Mouse (Mus musculus) embryonic facial prominence, embryonic 13.5 days (tissue): ENCODE measurements around the gene Olfr304. TPM values are rescaled to one million over a fixed set of nuclear protein-coding genes. Genes with fewer than 3 reads are reported as not detected.
"Not testable (repeated sequence)": the region's sequence is repeated elsewhere in the genome, so short reads cannot be mapped to it uniquely, and the experiment has no call there.

Experiments used
- ATAC-seq: fragments of 200-750 bp; cut with Nextera tagmentation; 2 replicates; pipeline ENCODE4 v1.8.0; 2017; ENCODE audit warnings: low read depth; ENCODE audit not compliant: insufficient number of reproducible peaks, insufficient read depth, low FRiP score, low TSS enrichment
- H3K27ac ChIP-seq: fragments of 300-500 bp; sonication (generic); 2 replicates; pipeline ENCODE4 v1.5.1; 2015; ENCODE audit warnings: moderate library complexity, mild to moderate bottlenecking, inconsistent platforms
- H3K27me3 ChIP-seq: fragments of 300-500 bp; sonication (generic); 2 replicates; pipeline ENCODE4 v1.6.1; 2015; ENCODE audit warnings: mild to moderate bottlenecking, inconsistent platforms
- H3K36me3 ChIP-seq: fragments of 300-500 bp; sonication (generic); 2 replicates; pipeline ENCODE4 v1.6.1; 2015; ENCODE audit warnings: mild to moderate bottlenecking, inconsistent platforms
- H3K4me1 ChIP-seq: fragments of 300-500 bp; sonication (generic); 2 replicates; pipeline ENCODE4 v1.6.1; 2015; ENCODE audit warnings: inconsistent platforms
- H3K4me2 ChIP-seq: fragments of 300-500 bp; sonication (generic); 2 replicates; pipeline ENCODE4 v1.6.1; 2015; ENCODE audit warnings: moderate library complexity, mild to moderate bottlenecking, inconsistent platforms
- H3K4me3 ChIP-seq: fragments of 300-500 bp; sonication (generic); 2 replicates; pipeline ENCODE4 v1.5.1; 2015; ENCODE audit warnings: mild to moderate bottlenecking, inconsistent platforms
- H3K9ac ChIP-seq: fragments of 300-500 bp; sonication (generic); 2 replicates; pipeline ENCODE4 v1.6.1; 2015; ENCODE audit warnings: mild to moderate bottlenecking, inconsistent platforms
- H3K9me3 ChIP-seq: fragments of 300-500 bp; sonication (generic); 2 replicates; pipeline ENCODE4 v1.6.1; 2016; ENCODE audit warnings: inconsistent platforms
- WGBS: fragments of 180-500 bp; shearing (Covaris S2); methylation state at CpG from one replicate; pipeline ENCODE4 v1.1.7; 2015; ENCODE audit warnings: mixed read lengths; 5-methylcytosine and 5-hydroxymethylcytosine counted together
- polyA plus RNA-seq: library from polyadenylated mRNA; unstranded; fragments of >200 nt; fragmentation: Nextera tagmentation; extraction: Ambion mirVana; gene quantifications from 2 replicates; pipeline ENCODE4 v1.2.1, GENCODE M21; 2015

Gene Olfr304
- not detected in 2 replicates for polyA plus RNA-seq

GRCm38 (mm10) chr7:86386558-86386957 is at the start of gene Olfr304:
Gene Olfr304, minus strand, starts transcription at chr7:86386658.
- Histone ChIP-seq H3K9ac (no peak within 1 kb of the TSS), H3K27ac (no peak within 1 kb of the TSS), H3K9me3 (no peaks in the 10 kb centered on the region), H3K4me2 (no peak within 1 kb of the TSS), H3K4me3 (no peak within 1 kb of the TSS), H3K27me3 (no peaks in the 10 kb centered on the region), H3K4me1 (no peaks in the 10 kb centered on the region), H3K36me3 (no peaks in the 10 kb centered on the region)
- WGBS, result 61% methylated on average over 1 of the region's 1 CpGs
- no peak for ATAC-seq

GRCm38 (mm10) chr7:86403546-86403945 is 17.1 kb upstream of the Olfr304 start, which contains the start of gene Olfr301:
Gene Olfr301, plus strand, starts transcription at chr7:86403846.
- H3K27me3 ChIP-seq, result no peaks in the 10 kb centered on the region
- WGBS, result 82% methylated on average over 2 of the region's 2 CpGs
- H3K4me3 ChIP-seq, result no peak within 1 kb of the TSS
- no peak within 1 kb of the TSS for H3K27ac ChIP-seq
- H3K9me3 ChIP-seq, result no peaks in the 10 kb centered on the region
- no peak for ATAC-seq
- no peaks in the 10 kb centered on the region for H3K4me1 ChIP-seq
- H3K4me2 ChIP-seq, result no peak within 1 kb of the TSS
- no peaks in the 10 kb centered on the region for H3K36me3 ChIP-seq
- no peak within 1 kb of the TSS for H3K9ac ChIP-seq

DNA sequence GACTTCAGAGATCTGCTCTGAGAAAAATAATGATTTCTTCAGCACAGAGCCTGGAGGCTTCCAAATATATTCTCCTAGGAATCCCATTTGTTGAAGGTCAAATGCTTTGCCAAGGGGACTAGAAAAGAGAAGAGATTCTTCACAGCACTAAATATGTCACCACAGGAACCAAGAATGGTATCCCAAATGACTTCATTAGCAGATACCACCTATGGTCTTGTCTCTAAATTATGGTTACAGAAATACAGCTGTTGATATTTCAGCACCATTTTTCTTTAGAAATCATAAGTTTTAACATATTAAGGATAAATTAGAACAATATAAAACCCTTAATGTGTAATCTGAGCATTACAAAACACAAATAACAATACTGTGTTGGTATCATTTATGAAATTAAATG is 11.2 kb upstream of the Olfr304 start, which contains the start of gene Olfr303:
Gene Olfr303, minus strand, starts transcription at position 101 of the 400 bp plus-strand sequence.
- no peaks in the 10 kb centered on the region for H3K9me3 ChIP-seq
- no peak within 1 kb of the TSS for H3K9ac ChIP-seq
- H3K4me2 ChIP-seq, result no peak within 1 kb of the TSS
- H3K27ac ChIP-seq, result no peak within 1 kb of the TSS
- H3K27me3 ChIP-seq, result no peaks in the 10 kb centered on the region
- H3K36me3 ChIP-seq, result no peaks in the 10 kb centered on the region
- no peak within 1 kb of the TSS for H3K4me3 ChIP-seq
- ATAC-seq, result no peak
- no peaks in the 10 kb centered on the region for H3K4me1 ChIP-seq

GRCm38 (mm10) chr7:86385769-86386168 is 689 bp downstream of the Olfr304 start:
- WGBS, result 65% methylated on average over 3 of the region's 3 CpGs
- H3K9ac ChIP-seq, result no peak overlapping the region
- H3K4me3 ChIP-seq, result no peak overlapping the region
- H3K36me3 ChIP-seq, result no peaks in the 10 kb centered on the region
- H3K9me3 ChIP-seq, result no peaks in the 10 kb centered on the region
- no peaks in the 10 kb centered on the region for H3K4me1 ChIP-seq
- no peak overlapping the region for H3K27ac ChIP-seq
- ATAC-seq, result no peak
- H3K4me2 ChIP-seq, result no peak overlapping the region
- H3K27me3 ChIP-seq, result no peaks in the 10 kb centered on the region

DNA sequence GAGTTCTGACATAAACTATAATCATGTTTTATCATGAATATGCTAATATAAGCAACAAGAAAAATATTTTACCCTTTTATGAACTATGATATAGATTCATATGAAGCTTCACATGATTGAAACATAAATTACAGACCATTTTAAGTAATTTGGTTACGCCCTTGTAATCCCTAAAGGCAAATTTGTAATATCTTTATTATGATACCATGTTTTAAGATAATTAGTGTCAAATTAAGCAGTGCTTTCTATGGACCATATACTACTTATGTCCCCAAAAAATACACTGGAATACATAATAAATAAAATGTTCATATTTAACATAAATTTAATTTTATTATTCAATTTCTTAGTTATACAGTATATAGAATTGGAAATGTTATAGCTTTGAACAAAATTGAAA is 19.6 kb downstream of the Olfr304 start, which contains the start of gene Olfr305:
Gene Olfr305, minus strand, starts transcription at position 101 of the 400 bp plus-strand sequence.
- no peak within 1 kb of the TSS for H3K4me3 ChIP-seq
- no peak for ATAC-seq
- WGBS, result 82% methylated on average over 1 of the region's 1 CpGs

DNA sequence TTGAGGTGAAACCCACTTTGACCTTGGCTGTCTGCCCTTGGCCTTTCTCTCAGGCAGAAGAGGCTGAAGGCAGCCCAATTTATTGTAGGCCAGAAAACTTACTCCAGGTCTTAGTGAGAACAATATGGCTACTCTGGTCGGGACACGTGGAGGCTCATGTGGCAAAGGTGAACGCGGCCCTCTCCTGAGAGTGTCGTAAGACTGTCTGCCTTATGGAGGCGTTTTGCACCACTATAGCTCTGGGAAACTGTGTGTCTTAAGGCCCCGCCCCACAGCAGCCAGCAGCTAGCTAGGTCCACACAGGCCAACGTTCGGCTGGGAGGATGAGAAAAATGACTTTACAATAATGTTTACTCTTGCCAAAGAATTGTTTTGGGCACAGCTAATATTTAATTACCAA is 40.2 kb downstream of the Olfr304 start:
- H3K27ac ChIP-seq, H3K9me3 ChIP-seq, H3K4me3 ChIP-seq, ATAC-seq, H3K4me2 ChIP-seq, H3K27me3 ChIP-seq, H3K4me1 ChIP-seq, H3K9ac ChIP-seq, H3K36me3 ChIP-seq: not testable (repeated sequence)
- 92% methylated on average over 9 of the region's 9 CpGs for WGBS

More for the DNA sequence above, 19.6 kb downstream of the Olfr304 start, which contains the start of gene Olfr305:
- Histone ChIP-seq H3K36me3 (no peaks in the 10 kb centered on the region), H3K27me3 (no peaks in the 10 kb centered on the region), H3K9me3 (no peaks in the 10 kb centered on the region), H3K27ac (no peak within 1 kb of the TSS), H3K4me1 (no peaks in the 10 kb centered on the region), H3K9ac (no peak within 1 kb of the TSS), H3K4me2 (no peak within 1 kb of the TSS)

- 0 out of 2 replicates have a peak, but pooled peaks cover 4% of the 10 kb centered on the region for H3K9me3 ChIP-seq
- no peaks in the 10 kb centered on the region for H3K4me1 ChIP-seq
- WGBS, result 64% methylated on average over 3 of the region's 3 CpGs
- no peak overlapping the region for H3K4me3 ChIP-seq
- no peak overlapping the region for H3K27ac ChIP-seq
- no peaks in the 10 kb centered on the region for H3K27me3 ChIP-seq
- H3K36me3 ChIP-seq, result no peaks in the 10 kb centered on the region
- no peak overlapping the region for H3K9ac ChIP-seq
- no peak for ATAC-seq
- H3K4me2 ChIP-seq, result no peak overlapping the region
These were observed 42.2 kb downstream of the Olfr304 start for GRCm38 (mm10) chr7:86344253-86344652.

DNA sequence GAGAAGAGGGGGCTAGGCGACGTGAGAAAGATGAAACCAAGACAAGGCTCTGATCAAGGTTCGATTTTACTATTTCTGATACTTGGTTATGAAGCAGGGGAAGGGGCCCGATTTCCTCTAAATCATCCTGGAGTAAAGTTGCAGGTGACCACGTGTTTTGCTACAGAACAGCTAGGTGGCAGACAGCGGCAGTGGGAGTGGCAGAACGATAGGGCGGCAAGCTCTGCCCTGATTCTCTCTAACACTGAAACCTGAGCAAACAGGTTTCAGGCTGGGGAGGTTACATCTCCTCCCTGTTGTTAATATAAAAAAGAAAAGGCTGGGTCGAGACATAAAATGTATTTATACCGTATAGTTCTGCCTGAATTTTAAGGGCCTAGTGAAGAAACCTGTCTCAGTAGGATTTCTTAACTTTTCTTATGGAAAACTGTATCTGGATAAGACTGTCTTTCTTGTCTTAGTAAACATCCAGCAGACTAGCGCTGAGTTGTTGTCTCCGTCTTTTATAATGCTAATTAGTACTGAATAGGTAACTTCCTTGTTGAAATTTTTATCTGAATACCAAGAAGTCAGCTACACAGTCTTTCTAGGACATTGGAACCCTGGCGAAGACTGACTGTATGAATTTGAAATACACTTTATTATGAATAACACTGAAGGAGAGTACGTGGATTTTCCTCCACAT is 43.4 kb downstream of the Olfr304 start:
- Histone ChIP-seq H3K4me3 (no peak overlapping the region), H3K27ac (no peak overlapping the region), H3K9me3 (0 out of 2 replicates have a peak, but pooled peaks cover 3% of the 10 kb centered on the region), H3K9ac (no peak overlapping the region), H3K36me3 (no peaks in the 10 kb centered on the region), H3K27me3 (no peaks in the 10 kb centered on the region), H3K4me2 (no peak overlapping the region), H3K4me1 (no peaks in the 10 kb centered on the region)
- ATAC-seq, result no peak
- 76% methylated on average over 14 of the region's 14 CpGs for WGBS

DNA sequence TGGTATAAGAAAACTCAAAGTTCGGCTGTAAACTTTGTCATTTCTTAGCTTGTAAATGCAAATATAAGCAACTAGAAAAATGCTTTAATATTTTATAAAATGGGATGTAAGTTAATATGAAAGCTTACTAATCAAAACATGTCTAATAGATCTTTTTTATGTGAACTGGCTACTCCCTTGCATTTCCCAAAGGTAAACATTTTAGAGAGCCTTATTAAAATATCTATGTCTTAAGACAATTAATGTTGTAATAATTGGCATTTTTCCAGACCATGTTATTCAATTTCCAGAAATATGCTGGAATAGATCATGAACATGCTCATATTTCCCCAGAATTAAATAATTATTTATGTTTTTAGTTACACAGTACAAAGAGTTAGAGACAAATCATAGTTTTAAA is 49.0 kb downstream of the Olfr304 start, which contains the start of gene Olfr307:
Gene Olfr307, minus strand, starts transcription at position 101 of the 400 bp plus-strand sequence.
- no peaks in the 10 kb centered on the region for H3K4me1 ChIP-seq
- WGBS, result 74% methylated on average over 1 of the region's 1 CpGs
- H3K27me3 ChIP-seq, result no peaks in the 10 kb centered on the region
- H3K4me3 ChIP-seq, result no peak within 1 kb of the TSS
- H3K9ac ChIP-seq, result no peak within 1 kb of the TSS
- H3K36me3 ChIP-seq, result no peaks in the 10 kb centered on the region
- H3K4me2 ChIP-seq, result no peak within 1 kb of the TSS
- no peaks in the 10 kb centered on the region for H3K9me3 ChIP-seq
- ATAC-seq, result no peak
- no peak within 1 kb of the TSS for H3K27ac ChIP-seq

Other genes starting within 250 kb of the Olfr304 start
- not detected in 2 replicates for gene Vmn2r75, start 214.9 kb downstream of the Olfr304 start, polyA plus RNA-seq
- gene Vmn2r76, start 140.3 kb downstream of the Olfr304 start, polyA plus RNA-seq, result not detected in 2 replicates
- gene Olfr310, start 109.5 kb downstream of the Olfr304 start, polyA plus RNA-seq, result not detected in 2 replicates
- not detected in 2 replicates for gene Olfr309, start 73.0 kb downstream of the Olfr304 start, polyA plus RNA-seq
- gene Olfr308, start 61.0 kb downstream of the Olfr304 start, polyA plus RNA-seq, result not detected in 2 replicates
- not detected in 2 replicates for gene Olfr307, start 49.1 kb downstream of the Olfr304 start, polyA plus RNA-seq
- gene Olfr305, start 19.7 kb downstream of the Olfr304 start, polyA plus RNA-seq, result not detected in 2 replicates
- gene Olfr303, start 11.1 kb upstream of the Olfr304 start, polyA plus RNA-seq, result not detected in 2 replicates
- gene Olfr301, start 17.2 kb upstream of the Olfr304 start, polyA plus RNA-seq, result not detected in 2 replicates
- 0.06 TPM in 1 of 2 replicates, not detected in the other for gene Olfr299, start 73.3 kb upstream of the Olfr304 start, polyA plus RNA-seq
- gene Olfr298, start 105.8 kb upstream of the Olfr304 start, polyA plus RNA-seq, result not detected in 2 replicates
- not detected in 2 replicates for gene Olfr297, start 133.3 kb upstream of the Olfr304 start, polyA plus RNA-seq
- gene Olfr295, start 197.2 kb upstream of the Olfr304 start, polyA plus RNA-seq, result not detected in 2 replicates
- gene Olfr294, start 230.0 kb upstream of the Olfr304 start, polyA plus RNA-seq, result not detected in 2 replicates